Mouse (Mus musculus) kidney, postnatal 4 days (tissue): ENCODE results near the gene Gm12248.
A peak's percentile ranks its signal among the peaks of the same experiment; 100 is the strongest.
"Not testable (repeated sequence)": the region's sequence is repeated elsewhere in the genome, so short reads cannot be mapped to it uniquely, and the experiment has no call there.

Experiments
- DNase-seq, 2 experiments: peaks; one replicate each; pipeline ENCODE4 v3.0.0; 2021; ENCODE audit warnings: mixed read lengths in 2 of 2

The Gm12248 gene

GRCm38 (mm10) chr11:58102146-58102545, 9.2 kb upstream of the Gm12248 start:
- DNase-seq, result no peak

DNA sequence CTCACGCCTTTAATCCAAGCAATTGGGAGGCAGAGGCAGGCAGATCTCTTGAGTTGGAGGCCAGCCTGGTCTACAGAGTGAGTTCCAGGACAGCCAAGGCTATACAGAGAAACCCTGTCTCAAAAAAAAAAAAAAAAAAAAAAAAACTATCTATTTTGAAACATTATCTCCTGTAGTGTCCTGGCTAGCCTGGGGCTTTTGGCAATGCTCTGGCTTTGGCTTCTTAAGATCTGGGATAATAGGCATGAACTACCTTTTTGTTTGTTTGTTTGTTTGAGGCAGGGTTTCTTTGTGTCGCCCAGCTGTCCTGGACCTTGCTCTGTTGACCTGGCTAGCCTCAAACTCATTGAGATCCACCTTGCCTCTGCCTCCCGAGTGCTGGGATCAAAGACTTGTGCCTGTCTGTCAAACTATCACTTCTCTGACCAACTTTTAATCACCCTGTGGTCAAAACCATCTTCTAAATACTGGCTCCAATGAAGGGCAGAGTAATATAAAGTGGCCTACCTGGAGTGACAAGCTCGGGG, 8.3 kb upstream of the Gm12248 start:
- no peak for DNase-seq

GRCm38 (mm10) chr11:58100006-58100405, 7.1 kb upstream of the Gm12248 start:
- DNase-seq, result no peak

DNA sequence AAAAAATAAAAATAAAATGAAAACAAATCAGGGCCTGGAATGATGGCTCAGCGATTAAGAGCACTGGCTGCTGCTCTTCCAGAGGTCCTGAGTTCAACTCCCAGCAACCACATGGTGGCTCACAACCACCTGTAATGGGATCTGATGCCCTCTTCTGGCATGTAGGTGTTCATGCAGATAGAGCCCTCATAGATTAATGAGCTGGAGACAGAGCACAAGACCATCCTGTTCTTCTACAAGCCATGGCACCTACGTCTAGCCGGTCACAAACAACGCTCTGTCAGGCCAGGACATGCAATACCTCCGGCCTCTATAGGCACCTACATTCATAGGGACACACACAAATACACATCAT, 5.4 kb upstream of the Gm12248 start:
- DNase-seq, result not testable (repeated sequence)

GRCm38 (mm10) chr11:58097621-58098365, 4.9 kb upstream of the Gm12248 start:
- peak; percentile 15 to 45 for DNase-seq

GRCm38 (mm10) chr11:58096821-58097620, 4.1 kb upstream of the Gm12248 start:
- DNase-seq, result peak in 1 of 2 experiments; percentile 28

DNA sequence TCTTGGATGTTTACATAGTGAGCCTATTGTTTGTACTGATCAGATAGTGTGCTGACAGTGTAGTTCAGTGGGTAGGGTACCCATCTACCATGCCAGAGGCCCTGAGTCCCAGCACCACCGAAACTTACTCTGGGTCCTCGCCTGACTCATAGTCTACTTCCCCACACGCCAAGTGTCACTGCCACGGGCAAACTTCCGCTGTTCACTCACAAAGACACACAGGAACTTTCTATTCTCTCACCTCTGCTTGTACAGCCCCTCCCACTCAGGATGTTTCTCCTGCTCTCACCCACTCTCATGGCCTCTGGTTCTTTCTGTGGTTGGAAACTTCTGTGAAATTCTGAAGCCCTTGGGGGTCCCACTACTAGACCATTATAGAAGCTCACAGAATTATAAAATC, 3.2 kb upstream of the Gm12248 start:
- no peak for DNase-seq

- no peak for DNase-seq
Measured at GRCm38 (mm10) chr11:58095561-58095960, 2.6 kb upstream of the Gm12248 start.

GRCm38 (mm10) chr11:58094766-58095165, 1.8 kb upstream of the Gm12248 start:
- DNase-seq, result no peak

GRCm38 (mm10) chr11:58092541-58092940, 393 bp downstream of the Gm12248 start:
- no peak for DNase-seq

GRCm38 (mm10) chr11:58081716-58082115, 11.2 kb downstream of the Gm12248 start:
- DNase-seq, result no peak

DNA sequence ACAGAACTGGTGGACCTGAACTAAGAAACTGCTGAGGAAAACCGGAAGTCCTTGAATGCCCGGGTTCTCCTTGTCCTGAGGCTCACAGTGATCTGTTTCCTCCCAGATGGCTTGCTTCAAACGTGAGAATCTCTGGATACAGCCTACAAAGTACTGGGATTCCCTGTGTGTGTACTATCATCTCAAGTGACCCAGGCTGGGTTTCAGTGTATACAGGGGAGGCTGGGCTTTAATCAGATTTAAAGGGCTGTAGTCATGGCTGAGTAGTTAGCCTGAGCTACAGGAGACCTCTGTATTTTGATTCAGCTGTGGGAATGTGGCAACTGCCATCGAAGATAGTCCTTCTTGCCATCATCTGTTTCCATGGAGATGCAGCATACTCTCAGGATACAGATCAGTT, 15.7 kb downstream of the Gm12248 start:
- no peak for DNase-seq

DNA sequence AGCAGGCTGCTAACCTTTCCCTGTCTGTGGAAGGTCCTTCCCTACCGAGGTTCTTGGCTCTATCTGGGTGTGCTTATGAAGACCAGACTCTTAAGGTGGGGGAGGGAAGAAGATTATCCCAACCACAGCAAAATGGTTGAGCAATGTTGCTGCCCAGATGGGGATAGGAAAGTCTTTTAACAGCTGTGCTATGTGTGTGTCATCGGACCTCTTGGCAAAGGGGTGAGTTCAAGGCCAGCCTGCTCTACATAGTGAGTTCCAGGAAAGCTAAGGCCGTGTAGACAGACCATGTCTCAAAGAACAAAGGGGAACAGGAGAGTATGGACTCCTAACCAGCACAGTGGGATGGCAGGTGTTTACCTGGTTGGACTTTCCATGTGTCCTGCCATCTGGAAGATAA, 20.0 kb downstream of the Gm12248 start:
- no peak for DNase-seq

GRCm38 (mm10) chr11:58065025-58065424, 27.9 kb downstream of the Gm12248 start:
- no peak for DNase-seq

GRCm38 (mm10) chr11:58062586-58062985, 30.3 kb downstream of the Gm12248 start:
- no peak for DNase-seq

DNA sequence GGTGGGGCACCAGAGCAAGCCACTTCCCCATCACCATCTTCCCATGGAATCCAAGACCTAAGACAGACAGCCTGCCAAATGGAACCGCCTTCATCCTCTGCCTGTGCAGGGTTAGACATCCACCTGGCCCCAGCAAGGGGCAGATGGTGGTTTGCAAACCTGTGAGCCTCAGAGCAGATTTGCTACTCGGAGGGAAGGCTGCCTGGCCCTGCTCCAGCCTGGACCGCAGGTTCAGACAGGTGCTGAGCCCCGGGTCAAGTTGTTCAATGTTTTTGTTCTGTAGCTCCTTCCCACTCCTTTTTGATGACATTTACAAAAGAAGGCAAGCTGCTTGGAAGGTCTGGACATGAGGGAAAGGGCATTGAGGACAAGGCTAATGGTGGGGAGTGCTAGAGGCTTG, 31.7 kb downstream of the Gm12248 start:
- not testable (repeated sequence) for DNase-seq

DNA sequence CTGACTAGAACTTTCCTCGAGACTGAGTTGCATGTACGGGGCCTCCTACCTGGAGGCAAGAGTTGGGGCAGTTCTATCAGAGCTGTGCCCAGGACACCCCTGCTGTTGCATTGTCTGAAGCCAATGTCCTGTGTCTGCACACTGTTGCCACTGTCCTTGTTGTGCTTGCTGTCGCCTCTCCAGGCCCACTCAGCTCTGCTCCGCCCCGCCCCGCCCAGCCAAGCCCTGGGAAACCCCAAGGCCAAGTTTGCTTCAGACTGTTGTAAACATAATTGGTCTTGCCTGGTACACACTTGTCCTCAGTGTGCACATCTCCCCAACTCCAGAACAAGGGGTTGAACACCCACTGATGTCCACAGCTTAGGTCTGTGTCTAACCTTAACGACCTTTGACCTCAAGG, 33.2 kb downstream of the Gm12248 start:
- DNase-seq, result not testable (repeated sequence)

DNA sequence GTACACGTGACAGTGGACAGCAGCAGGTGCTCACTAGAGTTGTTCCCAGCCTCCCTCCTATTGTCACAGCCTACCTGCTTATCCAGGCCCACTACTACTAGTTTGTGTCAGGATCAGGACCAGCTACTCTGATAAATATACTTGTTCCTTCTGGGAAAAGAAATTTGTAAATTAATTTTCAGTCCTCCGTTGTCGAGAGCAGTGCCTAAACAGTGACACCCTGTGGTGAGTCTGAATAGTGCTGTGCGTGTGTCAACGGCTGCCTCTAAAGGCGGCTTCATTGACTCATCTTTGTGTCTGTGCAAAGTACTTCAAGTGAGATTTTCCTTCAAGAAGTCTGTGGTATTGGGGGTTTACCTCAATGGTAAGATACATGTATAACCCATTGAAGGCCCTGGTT, 35.5 kb downstream of the Gm12248 start:
- peak; percentile 67 to 73 for DNase-seq

DNA sequence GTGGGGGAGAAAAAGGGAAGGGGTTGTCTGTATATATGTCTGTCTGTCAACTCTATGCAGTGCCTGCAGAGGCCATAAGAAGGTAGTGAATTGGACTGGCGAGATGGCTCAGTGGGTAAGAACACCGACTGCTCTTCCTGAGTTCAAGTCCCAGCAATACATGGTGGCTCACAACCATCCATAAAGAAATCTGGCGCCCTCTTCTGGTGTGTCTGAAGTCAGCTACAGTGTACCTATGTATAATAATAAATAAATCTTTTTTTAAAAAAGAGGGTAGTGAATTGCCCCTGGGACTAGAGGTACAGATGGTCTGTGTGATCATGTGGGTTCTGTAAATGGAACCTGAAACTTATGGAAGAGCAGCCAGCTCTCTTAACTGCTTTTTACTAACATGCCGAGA, 46.5 kb downstream of the Gm12248 start:
- no peak for DNase-seq

- DNase-seq, result no peak
Measured at GRCm38 (mm10) chr11:58042861-58043431, 50.0 kb downstream of the Gm12248 start.

DNA sequence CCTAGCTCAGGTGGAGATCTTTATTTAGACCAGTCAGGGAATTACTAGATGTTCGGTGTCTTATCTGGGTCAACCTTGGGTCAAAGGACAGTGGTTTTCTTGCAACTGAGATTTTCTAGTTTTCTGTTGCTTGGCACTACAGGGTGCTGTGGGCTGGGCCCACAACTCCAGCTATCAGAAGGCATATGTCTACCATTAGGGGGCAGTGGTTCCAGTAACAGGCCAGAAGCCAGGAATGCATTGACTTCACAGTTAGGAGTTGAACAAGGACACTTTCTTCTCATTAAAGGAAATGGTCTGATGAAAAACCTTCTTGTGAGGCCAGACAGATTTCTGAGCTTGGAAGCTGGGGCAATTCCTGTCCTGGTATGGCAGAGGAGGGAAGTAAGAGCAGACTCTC, 53.9 kb downstream of the Gm12248 start:
- DNase-seq, result peak in 1 of 2 experiments; percentile 30

- peak; percentile 27 to 55 for DNase-seq
Measured at GRCm38 (mm10) chr11:58033635-58034034, 59.3 kb downstream of the Gm12248 start.

DNA sequence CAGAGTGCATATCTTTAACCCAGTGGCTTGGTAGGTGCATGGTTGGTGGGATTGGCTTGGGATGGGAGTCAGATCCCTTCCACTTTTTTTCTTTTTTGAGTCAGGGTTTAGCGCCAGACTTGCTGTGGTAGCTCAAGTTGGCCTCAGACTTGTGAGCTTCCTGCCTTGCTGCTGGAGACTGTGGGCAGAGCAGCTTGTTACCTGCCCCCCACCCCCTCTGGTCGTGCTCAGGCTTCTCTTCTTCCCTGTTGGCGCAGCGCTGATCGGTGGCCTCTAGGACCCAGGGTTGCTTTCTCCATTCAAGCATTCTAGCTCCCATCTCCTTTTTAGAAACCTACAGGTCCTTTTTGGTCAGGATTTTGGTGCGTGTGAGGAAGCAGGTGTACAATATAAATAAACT, 61.8 kb downstream of the Gm12248 start:
- no peak for DNase-seq

DNA sequence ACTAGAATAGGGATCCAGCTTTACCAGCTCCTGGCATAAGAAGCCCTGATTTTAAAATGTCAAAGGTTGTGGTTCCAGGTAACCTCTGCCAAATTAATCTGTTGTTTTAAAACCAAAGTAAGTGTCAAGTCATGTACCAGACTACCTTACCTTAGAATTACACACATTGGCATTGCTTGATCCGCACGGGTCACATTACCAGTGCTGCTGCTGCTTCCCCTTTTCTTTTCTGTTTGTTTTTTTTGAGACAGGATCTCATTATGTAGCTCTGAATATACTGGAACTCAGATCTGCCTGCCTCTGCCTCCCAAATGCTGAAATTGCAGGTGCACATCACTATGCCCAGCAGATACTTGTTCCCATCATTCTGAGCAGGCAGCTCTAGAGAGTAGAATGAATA, 63.1 kb downstream of the Gm12248 start:
- no peak for DNase-seq
